Mouse (Mus musculus): ENCODE measurements at regions not wholly inside any gene's neighbourhood (a gene's known extent, or its start where the extent isn't known, plus 50 kb on each side); places are given as distances from the start of the nearest gene placed in this dataset.

- no peak for DNase-seq (ENCODE audit: low spot score in 2 of 2)
- intact Hi-C loops (cut with DNase I): no loop called here
These were observed 244.9 kb upstream of the Fsip2 start for GRCm38 (mm10) chr2:82698417-82698988.

GRCm38 (mm10) chr2:82701851-82702250, 241.6 kb upstream of the Fsip2 start:
- intact Hi-C loops (cut with DNase I): no loop called here
- DNase-seq (ENCODE audit: low spot score in 2 of 2): no peak

GRCm38 (mm10) chr2:82715773-82716172, 227.7 kb upstream of the Fsip2 start:
- peak; percentile 13 to 23 for DNase-seq (ENCODE audit: low spot score in 2 of 2)
- intact Hi-C loops (cut with DNase I): no loop called here
